Mouse (Mus musculus): ENCODE measurements around the gene Spag9. TPM values are rescaled to one million over a fixed set of nuclear protein-coding genes. Genes with fewer than 3 reads are reported as not detected.

Gene Spag9
- polyA plus RNA-seq, 1 experiment from 2014 or later: 69.9 TPM

- no peak for DNase-seq (ENCODE audit: low spot score)
- no peak for ATAC-seq (ENCODE audit: low read depth)
- no peak overlapping the region for H3K4me2 ChIP-seq (ENCODE audit: low read depth, low read length)
- H3K27me3 ChIP-seq (replicated peaks; ENCODE audit: control insufficient read depth, insufficient read depth, low read length): peaks cover 9% of the 10 kb centered on the region
- H3K4me3 ChIP-seq (ENCODE audit: low read depth, low read length): no peak overlapping the region
- H3K9me3 ChIP-seq (ENCODE audit: control insufficient read depth, low read length): no peaks in the 10 kb centered on the region
- no peak overlapping the region for H3K27ac ChIP-seq (replicated peaks; ENCODE audit: low read depth, low read length)
- H3K36me3 ChIP-seq (ENCODE audit: control insufficient read depth, insufficient read depth, low read length): no peaks in the 10 kb centered on the region
- WGBS: 79% methylated on average over 14 of the region's 14 CpGs
- H3K9ac ChIP-seq (ENCODE audit: low read depth, low read length): no peak overlapping the region
- peaks cover 7% of the 10 kb centered on the region; the same call in 1 of the 2 replicates for H3K4me1 ChIP-seq (ENCODE audit: control insufficient read depth, insufficient read depth, low read length)
Measured at GRCm38 (mm10) chr11:94146049-94146605, 150.2 kb downstream of the Spag9 start.

- WGBS: 66% methylated on average over 11 of the region's 11 CpGs
- Histone ChIP-seq H3K27ac (replicated peaks; ENCODE audit: low read depth, low read length) (no peak overlapping the region), H3K9ac (ENCODE audit: low read depth, low read length) (no peak overlapping the region), H3K4me2 (ENCODE audit: low read depth, low read length) (no peak overlapping the region), H3K4me3 (ENCODE audit: low read depth, low read length) (no peak overlapping the region), H3K9me3 (ENCODE audit: control insufficient read depth, low read length) (no peaks in the 10 kb centered on the region), H3K36me3 (ENCODE audit: control insufficient read depth, insufficient read depth, low read length) (no peaks in the 10 kb centered on the region), H3K27me3 (replicated peaks; ENCODE audit: control insufficient read depth, insufficient read depth, low read length) (peaks cover 9% of the 10 kb centered on the region), H3K4me1 (ENCODE audit: control insufficient read depth, insufficient read depth, low read length) (peaks cover 7% of the 10 kb centered on the region; the same call in 1 of the 2 replicates)
- ATAC-seq (ENCODE audit: low read depth) (no peak), DNase-seq (ENCODE audit: low spot score) (no peak)
Measured at GRCm38 (mm10) chr11:94146733-94147485, 151.0 kb downstream of the Spag9 start.

GRCm38 (mm10) chr11:94148105-94148696 is 152.3 kb downstream of the Spag9 start:
- 50% methylated on average over 12 of the region's 12 CpGs for WGBS
- DNase-seq (ENCODE audit: low spot score): no peak
- peak overlapping the region; percentile 96; the same call in 1 of the 2 replicates for H3K4me2 ChIP-seq (ENCODE audit: low read depth, low read length)

GRCm38 (mm10) chr11:94148931-94149491 is 153.1 kb downstream of the Spag9 start:
- Histone ChIP-seq H3K4me3 (ENCODE audit: low read depth, low read length) (peak overlapping the region; percentile 49), H3K9ac (ENCODE audit: low read depth, low read length) (peak overlapping the region; percentile 63), H3K4me2 (ENCODE audit: low read depth, low read length) (peak overlapping the region; percentile 96), H3K9me3 (ENCODE audit: control insufficient read depth, low read length) (no peaks in the 10 kb centered on the region), H3K27ac (replicated peaks; ENCODE audit: low read depth, low read length) (no peak overlapping the region; the same call in 1 of the 2 replicates), H3K27me3 (replicated peaks; ENCODE audit: control insufficient read depth, insufficient read depth, low read length) (peaks cover 9% of the 10 kb centered on the region), H3K4me1 (ENCODE audit: control insufficient read depth, insufficient read depth, low read length) (peaks cover 7% of the 10 kb centered on the region; the same call in 1 of the 2 replicates), H3K36me3 (ENCODE audit: control insufficient read depth, insufficient read depth, low read length) (no peaks in the 10 kb centered on the region)
- peak; percentile 57 for ATAC-seq (ENCODE audit: low read depth)
- WGBS: under 1% methylated on average over 44 of the region's 46 CpGs
- peak; percentile 32 for DNase-seq (ENCODE audit: low spot score)

More at GRCm38 (mm10) chr11:94148105-94148696, 152.3 kb downstream of the Spag9 start:
- no peak for ATAC-seq (ENCODE audit: low read depth)
- Histone ChIP-seq H3K4me1 (ENCODE audit: control insufficient read depth, insufficient read depth, low read length) (peaks cover 7% of the 10 kb centered on the region; the same call in 1 of the 2 replicates), H3K9me3 (ENCODE audit: control insufficient read depth, low read length) (no peaks in the 10 kb centered on the region), H3K9ac (ENCODE audit: low read depth, low read length) (no peak overlapping the region), H3K4me3 (ENCODE audit: low read depth, low read length) (peak overlapping the region; percentile 49; the same call in 1 of the 2 replicates), H3K27me3 (replicated peaks; ENCODE audit: control insufficient read depth, insufficient read depth, low read length) (peaks cover 9% of the 10 kb centered on the region), H3K27ac (replicated peaks; ENCODE audit: low read depth, low read length) (no peak overlapping the region), H3K36me3 (ENCODE audit: control insufficient read depth, insufficient read depth, low read length) (no peaks in the 10 kb centered on the region)

GRCm38 (mm10) chr11:94149509-94150259 is 153.8 kb downstream of the Spag9 start:
- H3K4me2 ChIP-seq (ENCODE audit: low read depth, low read length): peak overlapping the region; percentile 96

GRCm38 (mm10) chr11:94150519-94151470 is 154.9 kb downstream of the Spag9 start:
- H3K36me3 ChIP-seq (ENCODE audit: control insufficient read depth, insufficient read depth, low read length): no peaks in the 10 kb centered on the region
- no peak overlapping the region for H3K4me3 ChIP-seq (ENCODE audit: low read depth, low read length)
- ATAC-seq (ENCODE audit: low read depth) (no peak), DNase-seq (ENCODE audit: low spot score) (no peak)
- 33% methylated on average over 25 of the region's 25 CpGs for WGBS
- H3K9ac ChIP-seq (ENCODE audit: low read depth, low read length): no peak overlapping the region
- peaks cover 7% of the 10 kb centered on the region; the same call in 1 of the 2 replicates for H3K4me1 ChIP-seq (ENCODE audit: control insufficient read depth, insufficient read depth, low read length)
- H3K9me3 ChIP-seq (ENCODE audit: control insufficient read depth, low read length): no peaks in the 10 kb centered on the region
- H3K27me3 ChIP-seq (replicated peaks; ENCODE audit: control insufficient read depth, insufficient read depth, low read length): peaks cover 9% of the 10 kb centered on the region
- no peak overlapping the region for H3K4me2 ChIP-seq (ENCODE audit: low read depth, low read length)
- H3K27ac ChIP-seq (replicated peaks; ENCODE audit: low read depth, low read length): no peak overlapping the region

More at GRCm38 (mm10) chr11:94149509-94150259, 153.8 kb downstream of the Spag9 start:
- Histone ChIP-seq H3K36me3 (ENCODE audit: control insufficient read depth, insufficient read depth, low read length) (no peaks in the 10 kb centered on the region), H3K27me3 (replicated peaks; ENCODE audit: control insufficient read depth, insufficient read depth, low read length) (peaks cover 9% of the 10 kb centered on the region), H3K4me1 (ENCODE audit: control insufficient read depth, insufficient read depth, low read length) (peaks cover 7% of the 10 kb centered on the region; the same call in 1 of the 2 replicates), H3K4me3 (ENCODE audit: low read depth, low read length) (peak overlapping the region; percentile 49), H3K9me3 (ENCODE audit: control insufficient read depth, low read length) (no peaks in the 10 kb centered on the region), H3K27ac (replicated peaks; ENCODE audit: low read depth, low read length) (no peak overlapping the region), H3K9ac (ENCODE audit: low read depth, low read length) (peak overlapping the region; percentile 63)
- DNase-seq (ENCODE audit: low spot score): peak; percentile 56
- 23% methylated on average over 16 of the region's 16 CpGs for WGBS
- ATAC-seq (ENCODE audit: low read depth): no peak

GRCm38 (mm10) chr11:94154201-94154600 is 158.3 kb downstream of the Spag9 start:
- Histone ChIP-seq H3K4me3 (ENCODE audit: low read depth, low read length) (no peak overlapping the region), H3K9ac (ENCODE audit: low read depth, low read length) (no peak overlapping the region), H3K4me1 (ENCODE audit: control insufficient read depth, insufficient read depth, low read length) (peaks cover 10% of the 10 kb centered on the region; the same call in 1 of the 2 replicates), H3K36me3 (ENCODE audit: control insufficient read depth, insufficient read depth, low read length) (no peaks in the 10 kb centered on the region), H3K9me3 (ENCODE audit: control insufficient read depth, low read length) (no peaks in the 10 kb centered on the region), H3K27me3 (replicated peaks; ENCODE audit: control insufficient read depth, insufficient read depth, low read length) (peaks cover 9% of the 10 kb centered on the region), H3K27ac (replicated peaks; ENCODE audit: low read depth, low read length) (no peak overlapping the region), H3K4me2 (ENCODE audit: low read depth, low read length) (no peak overlapping the region)
- WGBS: 83% methylated on average over 3 of the region's 3 CpGs
- DNase-seq (ENCODE audit: low spot score) (no peak), ATAC-seq (ENCODE audit: low read depth) (no peak)
